Comparison of ENCODE assay signal across 1 mouse cellular context in genomic region chr9:109200349-109200748, GRCm38 (mm10).
TF ChIP-seq lines count a peak whose summit lies in the region.

No protein-coding gene starts in this region.

TF ChIP-seq in MEL, 35 proteins besides CTCF, POLR2A, EP300 and RAD21:
- TF ChIP-seq CHD2 (IDR thresholded peaks at IDR 0.05; ENCODE audit: low read length): no peak
- TF ChIP-seq JUND (IDR thresholded peaks at IDR 0.05; ENCODE audit: low read depth, low read length): no peak
- no peak for TF ChIP-seq ZKSCAN1 (IDR thresholded peaks at IDR 0.05; ENCODE audit: low read depth, low read length)
- no peak for TF ChIP-seq MEF2A (IDR thresholded peaks at IDR 0.05; ENCODE audit: extremely low read depth, insufficient replicate concordance, low read depth, low read length, poor library complexity, severe bottlenecking)
- TF ChIP-seq TCF12 (IDR thresholded peaks at IDR 0.05; ENCODE audit: low read depth, low read length): no peak
- no peak for TF ChIP-seq RCOR1 (IDR thresholded peaks at IDR 0.05; ENCODE audit: low read depth, low read length)
- TF ChIP-seq POLR2AphosphoS2 (IDR thresholded peaks at IDR 0.05; ENCODE audit: low read length): no peak
- no peak for TF ChIP-seq MYB (IDR thresholded peaks at IDR 0.05; ENCODE audit: low read depth, low read length)
- TF ChIP-seq HCFC1 (IDR thresholded peaks at IDR 0.05; ENCODE audit: low read depth, low read length): no peak
- TF ChIP-seq E2F4 (IDR thresholded peaks at IDR 0.05; ENCODE audit: borderline replicate concordance, low read depth, low read length): no peak
- TF ChIP-seq USF2 (IDR thresholded peaks at IDR 0.05; ENCODE audit: borderline replicate concordance in 1 of 2, insufficient read depth in 1 of 2, low read depth in 1 of 2, low read length in 2 of 2): no peak
TF ChIP-seq in MEL: peak in this region for 0.
